Mouse (Mus musculus) liver, embryonic 14.5 days (tissue): ENCODE data around the gene Ddx31.
A peak's percentile ranks its signal among the peaks of the same experiment; 100 is the strongest.

Source experiments
- CTCF ChIP-seq: IDR thresholded peaks from 2 replicates; pipeline ENCODE4 v1.5.1; 2016; ENCODE audit warnings: antibody characterized with exemption, low read depth, control low read depth
- EP300 ChIP-seq: IDR thresholded peaks from 2 replicates; pipeline ENCODE4 v1.6.1; 2016; ENCODE audit warnings: antibody characterized with exemption, low read depth

DNA sequence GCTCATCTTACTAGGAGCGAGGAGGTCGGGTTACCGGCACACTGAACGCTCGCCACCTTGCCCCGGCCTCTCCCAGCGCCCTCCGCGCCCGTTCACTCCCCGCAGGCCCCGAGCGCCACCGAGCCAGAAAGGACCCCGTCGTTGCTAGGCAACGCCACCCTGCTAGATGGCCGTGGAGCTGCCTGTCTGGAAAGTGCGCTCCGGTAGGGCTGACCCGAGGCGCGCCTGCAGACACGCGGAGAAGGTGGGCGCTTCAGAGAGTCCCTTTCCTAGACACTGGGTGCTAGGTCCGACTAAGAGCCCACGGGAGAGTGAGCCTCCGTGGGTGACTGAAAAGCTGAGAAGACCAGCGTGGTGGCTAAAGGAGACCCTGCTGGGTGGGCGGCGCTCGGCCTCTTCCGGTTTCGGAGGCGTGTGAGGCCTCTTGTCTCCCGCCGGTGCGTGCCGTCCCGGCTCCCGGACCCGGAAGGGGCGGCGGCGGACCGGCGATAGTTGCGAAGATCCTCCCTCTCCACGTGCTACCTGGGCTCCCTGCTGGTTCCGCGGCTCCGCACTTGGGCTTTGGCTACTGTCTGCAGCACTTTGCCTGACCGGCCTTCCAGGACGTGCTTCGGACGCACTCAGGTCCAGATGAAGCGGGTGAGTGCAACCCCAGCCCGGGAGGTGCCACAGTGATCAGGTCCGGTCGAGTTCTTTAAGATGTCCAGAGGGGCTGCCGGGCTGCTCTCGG, at the start of gene Ddx31, which contains the start of gene Gtf3c4:
- 0 out of 2 replicates have a peak, but pooled peaks have one; percentile 1 for TF ChIP-seq CTCF
- peak; percentile 57; the same call in 1 of the 2 replicates for TF ChIP-seq EP300
